31 mouse cellular contexts compared by ENCODE assay signal in genomic region chr8:76183836-76184235, GRCm38 (mm10).
"Had no signal": no experiment of that assay in that cellular context is flagged by ENCODE, and none has a peak within 500 bp of the region (broad histone marks: within the 10 kb centered on the region; RNA-seq: fewer than 3 reads in every experiment).

No protein-coding gene starts in this region.

- H3K9me3 ChIP-seq: limb, embryonic 12.5 days; limb, embryonic 13.5 days; liver, embryonic 12.5 days; liver, embryonic 13.5 days; liver, embryonic 15.5 days; lung, embryonic 15.5 days; megakaryocyte, embryonic 14.5 days; midbrain, embryonic 10.5 days; midbrain, embryonic 12.5 days; midbrain, embryonic 13.5 days; midbrain, embryonic 15.5 days; neural tube, embryonic 12.5 days had no signal

- DNase-seq: left cerebral cortex, postnatal 4 days; liver; liver, embryonic 13.5 days; liver, postnatal 0 days; lung, adult 18-20 months; lung, adult 2 months; lung, embryonic 14.5 days; lung, postnatal 10 days; lung, postnatal 14 days; lung, postnatal 36 days; lung, postnatal 4 days; midbrain, embryonic 14.5 days had no signal

- H3K9ac ChIP-seq: limb, embryonic 12.5 days; limb, embryonic 13.5 days; liver, embryonic 12.5 days; liver, embryonic 13.5 days; liver, embryonic 14.5 days; liver, embryonic 15.5 days; liver, postnatal 0 days; lung, embryonic 14.5 days; lung, embryonic 15.5 days; midbrain, embryonic 12.5 days; midbrain, embryonic 13.5 days; midbrain, embryonic 15.5 days; neural tube, embryonic 12.5 days had no signal

- H3K4me3 ChIP-seq: left cerebral cortex, adult 2 months; limb, embryonic 12.5 days; limb, embryonic 13.5 days; liver, embryonic 12.5 days; liver, embryonic 13.5 days; liver, embryonic 15.5 days; lung, embryonic 15.5 days; megakaryocyte, embryonic 14.5 days; midbrain, embryonic 10.5 days; midbrain, embryonic 12.5 days; midbrain, embryonic 13.5 days; midbrain, embryonic 15.5 days; myocyte; neural tube, embryonic 12.5 days had no signal

- H3K36me3 ChIP-seq: limb, embryonic 12.5 days; limb, embryonic 13.5 days; liver, embryonic 12.5 days; liver, embryonic 13.5 days; liver, embryonic 15.5 days; lung, embryonic 15.5 days; midbrain, embryonic 10.5 days; midbrain, embryonic 12.5 days; midbrain, embryonic 13.5 days; midbrain, embryonic 15.5 days; neural tube, embryonic 12.5 days had no signal

- H3K27me3 ChIP-seq: limb, embryonic 12.5 days; limb, embryonic 13.5 days; liver, embryonic 12.5 days; liver, embryonic 13.5 days; liver, embryonic 15.5 days; lung, embryonic 15.5 days; megakaryocyte, embryonic 14.5 days; midbrain, embryonic 12.5 days; midbrain, embryonic 13.5 days; midbrain, embryonic 15.5 days; neural tube, embryonic 12.5 days had no signal

- H3K4me2 ChIP-seq: limb, embryonic 12.5 days; limb, embryonic 13.5 days; liver, embryonic 11.5 days; liver, embryonic 12.5 days; liver, embryonic 13.5 days; liver, embryonic 15.5 days; lung, embryonic 14.5 days; lung, embryonic 15.5 days; midbrain, embryonic 11.5 days; midbrain, embryonic 12.5 days; midbrain, embryonic 13.5 days; midbrain, embryonic 15.5 days; neural tube, embryonic 12.5 days had no signal

- H3K27ac ChIP-seq: left cerebral cortex, adult 2 months; limb, embryonic 12.5 days; limb, embryonic 13.5 days; liver, embryonic 12.5 days; liver, embryonic 13.5 days; liver, embryonic 14.5 days; liver, embryonic 15.5 days; lung, embryonic 15.5 days; macrophage; midbrain, embryonic 10.5 days; midbrain, embryonic 12.5 days; midbrain, embryonic 13.5 days; midbrain, embryonic 15.5 days; neural tube, embryonic 12.5 days had no signal

- H3K4me1 ChIP-seq: limb, embryonic 12.5 days; limb, embryonic 13.5 days; liver, embryonic 12.5 days; liver, embryonic 13.5 days; liver, embryonic 15.5 days; lung, embryonic 15.5 days; megakaryocyte, embryonic 14.5 days; midbrain, embryonic 10.5 days; midbrain, embryonic 12.5 days; midbrain, embryonic 13.5 days; midbrain, embryonic 15.5 days; neural tube, embryonic 12.5 days had no signal

- ATAC-seq: liver, embryonic 12.5 days; liver, postnatal 0 days; lung, postnatal 0 days; midbrain, embryonic 13.5 days; midbrain, embryonic 15.5 days; midbrain, embryonic 16.5 days had no signal
